Mouse (Mus musculus) lung, adult 2 months (tissue): Measurements from ENCODE around the gene Rims1.

ENCODE experiments used
- CTCF ChIP-seq: fragments of 200-500 bp; IDR thresholded peaks from 2 replicates; pipeline ENCODE4 v1.5.1; 2011; ENCODE audit warnings: mild to moderate bottlenecking, low read length, control low read depth; ENCODE audit not compliant: insufficient read depth
- POLR2A ChIP-seq: fragments of 200-500 bp; IDR thresholded peaks from 2 replicates; pipeline ENCODE4 v1.6.1; 2011; ENCODE audit warnings: low read depth, mild to moderate bottlenecking, control low read depth, low read length, borderline replicate concordance; ENCODE audit errors: extremely low read depth

DNA sequence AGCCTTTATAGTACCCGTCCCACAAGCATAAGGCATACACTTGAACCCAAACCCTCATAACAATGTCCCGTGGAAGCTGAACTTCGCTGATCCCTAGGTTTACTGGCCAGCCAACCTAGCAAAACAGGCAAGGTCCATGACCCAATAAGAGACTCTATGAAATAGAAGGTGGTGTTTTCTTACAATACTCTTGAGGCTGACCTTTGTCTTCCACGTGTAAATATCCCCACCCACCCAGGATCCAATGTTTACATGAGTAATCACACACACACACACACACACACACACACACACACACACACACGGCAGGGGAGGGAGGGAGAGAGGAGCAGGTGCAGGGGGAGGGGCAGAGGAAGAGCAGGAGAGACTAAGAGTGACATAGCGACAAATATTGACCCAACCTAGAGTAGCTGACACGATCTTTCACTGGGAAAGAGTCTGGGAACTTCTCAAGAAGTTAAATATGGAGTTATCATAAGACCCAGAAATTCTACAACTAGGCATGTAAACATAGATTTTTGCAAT, 217.9 kb downstream of the Rims1 start:
- TF ChIP-seq CTCF (no peak), POLR2A (no peak)
